Mouse (Mus musculus) adrenal gland, adult 8-10 months (tissue): ENCODE results near the gene B3galt2. TPM values are rescaled to one million over a fixed set of nuclear protein-coding genes. Genes with fewer than 3 reads are reported as not detected.

Experiments used
- total RNA-seq, 4 experiments: library from RNA; stranded (reverse); gene quantifications; 2 replicates each; pipeline ENCODE4 v1.2.4; 2022

The B3galt2 gene
- total RNA-seq, 4 experiments from 2014 or later = 5.3 to 10.2 (median 7.0) TPM

Other genes starting within 250 kb of the B3galt2 start
- gene Cdc73, start 62.2 kb downstream of the B3galt2 start, total RNA-seq = 100 to 1,000 TPM in 3 of 4 experiments, 10 to 100 TPM in 1; 90.9 to 134 (median 122) TPM
- 100 to 1,000 TPM in 2 of 4 experiments, 10 to 100 TPM in 2; 81.6 to 107 (median 95.7) TPM for gene Glrx2, start 75.7 kb downstream of the B3galt2 start, total RNA-seq
- gene Trove2, start 136.4 kb downstream of the B3galt2 start, total RNA-seq = 10 to 100 TPM; 14.6 to 25.7 (median 20.0) TPM
- gene Uchl5, start 136.6 kb downstream of the B3galt2 start, total RNA-seq = 10 to 100 TPM; 22.5 to 25.9 (median 24.3) TPM